Mouse (Mus musculus) kidney, adult 2 months (tissue): ENCODE results near the gene Prf1.

ENCODE experiments used
- CTCF ChIP-seq: fragments of 200-500 bp; conservative IDR thresholded peaks from 2 replicates; pipeline ENCODE4 v1.5.1; 2011; ENCODE audit warnings: low read depth, mild to moderate bottlenecking, control low read depth, low read length, moderate library complexity, mixed read lengths; ENCODE audit not compliant: insufficient read depth, insufficient read length
- POLR2A ChIP-seq: fragments of 200-500 bp; IDR thresholded peaks from one replicate; pipeline ENCODE4 v1.6.1; 2011; ENCODE audit warnings: low read depth, low read length, control low read depth

DNA sequence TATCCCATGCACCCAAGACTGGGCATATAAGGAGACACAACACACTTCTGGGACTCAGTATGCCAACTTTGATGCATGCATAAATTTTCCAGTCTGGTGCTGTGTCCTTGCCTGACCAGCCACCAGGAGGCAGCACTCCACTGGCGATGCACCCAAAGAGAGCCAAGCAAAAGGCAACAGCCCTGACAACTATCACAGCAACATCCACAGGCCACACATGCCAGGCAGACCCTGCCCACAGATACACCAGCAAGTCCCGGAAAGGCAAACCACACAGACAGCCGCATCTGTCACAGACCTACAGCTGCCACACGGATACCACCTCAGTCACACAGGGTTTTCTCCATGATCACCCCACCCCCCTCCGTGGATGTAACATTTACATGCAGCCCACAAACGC, 43.9 kb downstream of the Prf1 start:
- TF ChIP-seq POLR2A (no peak), CTCF (peak; percentile 95; the same call in 1 of the 2 replicates)
